Mouse (Mus musculus): ENCODE measurements around the gene Ip6k2.

The Ip6k2 gene

DNA sequence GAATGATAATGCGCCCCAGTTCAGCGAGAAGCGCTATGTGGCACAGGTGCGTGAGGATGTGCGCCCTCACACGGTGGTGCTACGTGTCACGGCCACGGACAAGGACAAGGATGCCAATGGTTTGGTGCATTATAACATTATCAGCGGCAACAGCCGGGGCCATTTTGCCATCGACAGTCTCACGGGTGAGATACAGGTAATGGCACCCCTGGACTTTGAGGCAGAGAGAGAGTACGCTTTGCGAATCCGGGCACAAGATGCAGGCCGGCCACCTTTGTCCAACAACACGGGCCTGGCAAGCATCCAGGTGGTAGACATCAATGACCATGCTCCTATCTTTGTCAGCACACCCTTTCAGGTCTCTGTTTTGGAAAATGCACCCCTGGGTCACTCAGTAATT lies 44.3 kb downstream of the Ip6k2 start:
- H3K9me3 ChIP-seq (ENCODE audit: low read length) = no peaks in the 10 kb centered on the region
- H3K4me1 ChIP-seq (replicated peaks; ENCODE audit: low read depth, low read length) = peaks cover 55% of the 10 kb centered on the region
- H3K36me3 ChIP-seq (ENCODE audit: insufficient read depth, low read length) = peaks cover 27% of the 10 kb centered on the region
- peak overlapping the region; percentile 80 for H3K4me3 ChIP-seq (replicated peaks; ENCODE audit: low read length)
- H3K27me3 ChIP-seq (ENCODE audit: insufficient read depth, low read length) = peaks cover 71% of the 10 kb centered on the region
- TF ChIP-seq CTCF (conservative IDR thresholded peaks at IDR 0.05; ENCODE audit: low read length) = no peak

DNA sequence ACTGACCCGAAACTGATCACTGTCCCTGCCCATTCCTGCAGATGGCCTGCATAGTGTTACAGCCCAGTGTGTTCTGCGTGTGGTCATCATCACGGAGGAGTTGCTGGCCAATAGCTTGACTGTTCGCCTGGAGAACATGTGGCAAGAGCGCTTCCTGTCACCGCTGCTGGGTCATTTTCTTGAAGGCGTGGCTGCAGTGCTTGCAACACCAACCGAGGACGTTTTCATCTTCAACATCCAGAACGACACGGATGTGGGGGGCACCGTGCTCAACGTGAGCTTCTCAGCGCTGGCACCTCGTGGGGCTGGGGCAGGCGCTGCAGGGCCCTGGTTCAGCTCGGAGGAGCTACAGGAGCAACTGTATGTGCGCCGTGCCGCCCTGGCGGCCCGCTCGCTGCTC lies 48.0 kb downstream of the Ip6k2 start:
- Histone ChIP-seq H3K36me3 (ENCODE audit: insufficient read depth, low read length) (peaks cover 64% of the 10 kb centered on the region), H3K27me3 (ENCODE audit: insufficient read depth, low read length) (peaks cover 61% of the 10 kb centered on the region), H3K4me3 (replicated peaks; ENCODE audit: low read length) (peak overlapping the region; percentile 84), H3K4me1 (replicated peaks; ENCODE audit: low read depth, low read length) (peaks cover 36% of the 10 kb centered on the region), H3K9me3 (ENCODE audit: low read length) (no peaks in the 10 kb centered on the region)
- no peak for TF ChIP-seq CTCF (conservative IDR thresholded peaks at IDR 0.05; ENCODE audit: low read length)
- no peak for TF ChIP-seq POU5F1 (IDR thresholded peaks at IDR 0.05; ENCODE audit: borderline replicate concordance, low read length)
- no peak for TF ChIP-seq NANOG (IDR thresholded peaks at IDR 0.05; ENCODE audit: borderline replicate concordance, low read length)

- Histone ChIP-seq H3K27me3 (ENCODE audit: insufficient read depth, low read length) (peaks cover 54% of the 10 kb centered on the region), H3K4me1 (replicated peaks; ENCODE audit: low read depth, low read length) (peaks cover 29% of the 10 kb centered on the region), H3K9me3 (ENCODE audit: low read length) (no peaks in the 10 kb centered on the region), H3K36me3 (ENCODE audit: insufficient read depth, low read length) (peaks cover 72% of the 10 kb centered on the region), H3K4me3 (replicated peaks; ENCODE audit: low read length) (peak overlapping the region; percentile 84)
- no peak for TF ChIP-seq NANOG (IDR thresholded peaks at IDR 0.05; ENCODE audit: borderline replicate concordance, low read length)
- no peak for TF ChIP-seq POU5F1 (IDR thresholded peaks at IDR 0.05; ENCODE audit: borderline replicate concordance, low read length)
- TF ChIP-seq CTCF (conservative IDR thresholded peaks at IDR 0.05; ENCODE audit: low read length) = no peak
These were observed 49.0 kb downstream of the Ip6k2 start for GRCm38 (mm10) chr9:108832390-108833108.

DNA sequence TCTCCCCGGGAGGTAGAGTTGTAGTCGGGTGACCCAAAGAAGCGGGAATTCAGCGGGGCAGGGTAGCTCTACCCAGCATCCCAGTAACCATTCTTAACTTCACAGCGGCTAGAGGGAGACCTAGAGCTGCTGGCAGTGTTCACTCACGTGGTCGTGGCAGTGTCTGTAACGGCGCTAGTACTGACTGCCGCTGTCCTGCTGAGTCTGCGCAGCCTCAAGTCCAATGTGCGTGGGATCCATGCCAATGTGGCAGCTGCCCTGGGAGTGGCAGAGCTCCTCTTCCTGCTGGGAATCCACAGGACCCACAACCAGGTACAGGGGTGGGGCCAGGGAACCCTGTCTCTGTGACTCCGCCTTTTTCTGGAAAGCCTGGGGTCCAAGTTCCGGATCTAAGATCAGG lies 59.4 kb downstream of the Ip6k2 start:
- H3K4me1 ChIP-seq (replicated peaks; ENCODE audit: low read depth, low read length) = peaks cover 65% of the 10 kb centered on the region
- TF ChIP-seq NANOG (IDR thresholded peaks at IDR 0.05; ENCODE audit: borderline replicate concordance, low read length) (no peak), POU5F1 (IDR thresholded peaks at IDR 0.05; ENCODE audit: borderline replicate concordance, low read length) (no peak), CTCF (conservative IDR thresholded peaks at IDR 0.05; ENCODE audit: low read length) (no peak)
- peaks cover 7% of the 10 kb centered on the region; the same call in 1 of the 2 replicates for H3K27me3 ChIP-seq (ENCODE audit: insufficient read depth, low read length)
- no peaks in the 10 kb centered on the region for H3K9me3 ChIP-seq (ENCODE audit: low read length)
- H3K4me3 ChIP-seq (replicated peaks; ENCODE audit: low read length) = peak overlapping the region; percentile 67
- H3K36me3 ChIP-seq (ENCODE audit: insufficient read depth, low read length) = peaks cover 71% of the 10 kb centered on the region

- TF ChIP-seq NANOG (IDR thresholded peaks at IDR 0.05; ENCODE audit: borderline replicate concordance, low read length) (no peak), POU5F1 (IDR thresholded peaks at IDR 0.05; ENCODE audit: borderline replicate concordance, low read length) (no peak), CTCF (conservative IDR thresholded peaks at IDR 0.05; ENCODE audit: low read length) (no peak)
- Histone ChIP-seq H3K9me3 (ENCODE audit: low read length) (no peaks in the 10 kb centered on the region), H3K4me1 (replicated peaks; ENCODE audit: low read depth, low read length) (peaks cover 83% of the 10 kb centered on the region), H3K36me3 (ENCODE audit: insufficient read depth, low read length) (peaks cover 54% of the 10 kb centered on the region), H3K27me3 (ENCODE audit: insufficient read depth, low read length) (peaks cover 14% of the 10 kb centered on the region), H3K4me3 (replicated peaks; ENCODE audit: low read length) (no peak overlapping the region)
These were observed 61.8 kb downstream of the Ip6k2 start for GRCm38 (mm10) chr9:108845390-108845789.

DNA sequence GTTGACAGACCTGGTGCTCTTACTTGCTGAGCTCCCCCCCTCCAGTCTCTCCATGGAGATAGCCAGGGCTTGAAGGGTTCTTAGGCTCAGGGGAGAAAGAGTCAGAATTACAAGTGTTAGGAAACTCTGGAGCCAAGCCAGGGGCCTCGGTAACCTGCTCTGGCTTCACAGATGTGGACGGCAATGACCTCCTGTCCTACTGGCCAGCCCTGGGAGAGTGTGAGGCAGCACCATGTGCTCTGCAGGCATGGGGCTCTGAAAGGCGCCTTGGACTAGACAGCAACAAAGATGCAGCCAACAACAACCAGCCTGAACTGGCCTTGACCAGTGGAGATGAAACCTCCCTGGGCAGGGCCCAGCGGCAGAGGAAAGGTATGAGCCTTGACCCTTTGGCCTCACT lies 63.8 kb downstream of the Ip6k2 start:
- H3K4me3 ChIP-seq (replicated peaks; ENCODE audit: low read length) = peak overlapping the region; percentile 68; the same call in 1 of the 2 replicates
- no peak for TF ChIP-seq POU5F1 (IDR thresholded peaks at IDR 0.05; ENCODE audit: borderline replicate concordance, low read length)
- TF ChIP-seq NANOG (IDR thresholded peaks at IDR 0.05; ENCODE audit: borderline replicate concordance, low read length) = no peak
- no peak for TF ChIP-seq CTCF (conservative IDR thresholded peaks at IDR 0.05; ENCODE audit: low read length)
- H3K36me3 ChIP-seq (ENCODE audit: insufficient read depth, low read length) = peaks cover 41% of the 10 kb centered on the region
- H3K27me3 ChIP-seq (ENCODE audit: insufficient read depth, low read length) = peaks cover 14% of the 10 kb centered on the region
- peaks cover 84% of the 10 kb centered on the region for H3K4me1 ChIP-seq (replicated peaks; ENCODE audit: low read depth, low read length)
- H3K9me3 ChIP-seq (ENCODE audit: low read length) = no peaks in the 10 kb centered on the region

- peaks cover 14% of the 10 kb centered on the region for H3K27me3 ChIP-seq (ENCODE audit: insufficient read depth, low read length)
- H3K9me3 ChIP-seq (ENCODE audit: low read length) = no peaks in the 10 kb centered on the region
- peaks cover 84% of the 10 kb centered on the region for H3K4me1 ChIP-seq (replicated peaks; ENCODE audit: low read depth, low read length)
- H3K36me3 ChIP-seq (ENCODE audit: insufficient read depth, low read length) = peaks cover 41% of the 10 kb centered on the region
- TF ChIP-seq POU5F1 (IDR thresholded peaks at IDR 0.05; ENCODE audit: borderline replicate concordance, low read length) = no peak
- no peak for TF ChIP-seq CTCF (conservative IDR thresholded peaks at IDR 0.05; ENCODE audit: low read length)
- TF ChIP-seq NANOG (IDR thresholded peaks at IDR 0.05; ENCODE audit: borderline replicate concordance, low read length) = no peak
- peak overlapping the region; percentile 68 for H3K4me3 ChIP-seq (replicated peaks; ENCODE audit: low read length)
These were observed 64.8 kb downstream of the Ip6k2 start for GRCm38 (mm10) chr9:108848419-108848818.

GRCm38 (mm10) chr9:108852976-108853375 lies 69.4 kb downstream of the Ip6k2 start, which contains the start of gene Slc26a6:
Gene Slc26a6, plus strand, starts transcription at chr9:108853283.
- Histone ChIP-seq H3K4me1 (replicated peaks; ENCODE audit: low read depth, low read length) (peaks cover 64% of the 10 kb centered on the region), H3K9me3 (ENCODE audit: low read length) (no peaks in the 10 kb centered on the region), H3K4me3 (replicated peaks; ENCODE audit: low read length) (peak within 1 kb of the TSS; percentile 99), H3K27me3 (ENCODE audit: insufficient read depth, low read length) (peaks cover 18% of the 10 kb centered on the region), H3K36me3 (ENCODE audit: insufficient read depth, low read length) (peaks cover 25% of the 10 kb centered on the region)
- TF ChIP-seq CTCF (conservative IDR thresholded peaks at IDR 0.05; ENCODE audit: low read length) (no peak), POU5F1 (IDR thresholded peaks at IDR 0.05; ENCODE audit: borderline replicate concordance, low read length) (no peak), NANOG (IDR thresholded peaks at IDR 0.05; ENCODE audit: borderline replicate concordance, low read length) (no peak)
